Mouse (Mus musculus): ENCODE results near the gene Arhgef28. TPM values are rescaled to one million over a fixed set of nuclear protein-coding genes. Genes with fewer than 3 reads are reported as not detected.

Arhgef28 gene
- polyA plus RNA-seq, 1 experiment, result 11.3 TPM

DNA sequence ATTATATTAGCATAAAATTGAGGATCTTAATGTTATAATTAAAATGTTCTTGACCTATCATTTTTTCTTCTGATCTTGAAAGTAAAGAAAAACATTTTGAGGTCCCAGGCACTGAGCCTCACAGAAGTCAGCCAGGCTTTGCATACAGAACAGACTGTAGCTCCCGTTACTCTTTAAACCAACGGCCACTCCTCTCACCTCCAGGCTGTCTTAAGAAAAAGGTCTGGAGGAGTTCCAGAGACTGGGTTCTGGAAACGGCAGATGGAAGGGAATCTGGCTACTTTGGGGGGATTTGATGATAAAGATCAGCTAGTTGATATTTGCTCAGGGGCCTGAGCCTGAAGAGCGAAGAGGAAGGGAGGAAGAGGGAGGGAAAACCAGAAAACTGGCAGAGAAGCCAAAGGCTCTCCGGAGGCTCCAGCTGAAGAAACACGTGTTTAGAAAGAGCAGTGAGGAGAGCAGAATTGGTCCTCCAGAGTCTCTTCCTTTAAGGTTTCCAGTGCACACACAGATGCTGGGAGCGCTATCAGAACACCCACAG lies 251.2 kb downstream of the Arhgef28 start:
- peak; percentile 48 for DNase-seq (ENCODE audit: low read depth)
- TF ChIP-seq CTCF (IDR thresholded peaks at IDR 0.05; ENCODE audit: borderline replicate concordance, extremely low read depth, insufficient read depth, insufficient read length), result no peak
- no peak for TF ChIP-seq POLR2A (IDR thresholded peaks at IDR 0.05; ENCODE audit: borderline replicate concordance, extremely low read depth, insufficient read depth, insufficient read length, poor library complexity, severe bottlenecking)

DNA sequence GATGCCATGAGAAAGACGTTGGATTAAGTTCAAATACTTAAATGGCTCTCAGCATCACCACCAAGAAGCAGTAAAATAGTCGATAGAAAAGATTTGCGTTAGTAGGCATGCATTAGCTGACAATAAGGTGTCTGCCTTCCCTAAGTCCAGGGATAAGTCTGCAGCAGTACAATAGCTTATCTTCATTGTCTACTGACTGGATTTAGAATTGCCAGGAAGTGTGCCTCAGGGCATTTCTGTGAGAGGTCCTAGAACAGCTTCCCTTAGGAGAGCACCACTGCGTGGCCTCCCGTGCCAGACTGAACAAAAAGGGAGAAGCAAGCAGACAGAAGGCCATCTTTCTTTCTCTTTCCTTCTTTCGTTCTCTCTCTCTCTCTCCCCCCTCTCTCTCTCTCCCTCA lies 252.2 kb downstream of the Arhgef28 start:
- TF ChIP-seq CTCF (IDR thresholded peaks at IDR 0.05; ENCODE audit: borderline replicate concordance, extremely low read depth, insufficient read depth, insufficient read length), result no peak
- no peak for TF ChIP-seq POLR2A (IDR thresholded peaks at IDR 0.05; ENCODE audit: borderline replicate concordance, extremely low read depth, insufficient read depth, insufficient read length, poor library complexity, severe bottlenecking)
- DNase-seq (ENCODE audit: low read depth), result peak; percentile 46

DNA sequence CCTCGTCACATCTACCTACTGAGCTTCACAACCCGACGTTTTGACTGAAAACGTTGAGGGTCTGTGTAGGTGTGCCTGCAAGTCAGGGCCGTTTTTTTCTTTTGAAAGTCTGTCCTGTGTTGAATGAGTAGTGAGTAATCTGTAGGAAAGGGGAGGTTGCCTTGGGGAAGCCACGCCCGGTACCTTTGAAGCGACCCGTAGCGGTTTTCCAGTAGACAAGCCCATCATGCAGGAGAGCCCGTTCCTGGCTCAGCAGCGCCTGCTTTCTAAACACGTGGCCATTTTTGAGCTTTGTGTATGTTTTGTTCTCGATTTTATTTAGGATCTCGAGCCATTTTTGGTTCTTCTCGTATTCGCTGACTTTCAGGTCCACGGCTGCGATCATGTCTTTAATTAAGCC lies 252.7 kb downstream of the Arhgef28 start:
- TF ChIP-seq POLR2A (IDR thresholded peaks at IDR 0.05; ENCODE audit: borderline replicate concordance, extremely low read depth, insufficient read depth, insufficient read length, poor library complexity, severe bottlenecking) (no peak), CTCF (IDR thresholded peaks at IDR 0.05; ENCODE audit: borderline replicate concordance, extremely low read depth, insufficient read depth, insufficient read length) (no peak)
- no peak for DNase-seq (ENCODE audit: low read depth)

DNA sequence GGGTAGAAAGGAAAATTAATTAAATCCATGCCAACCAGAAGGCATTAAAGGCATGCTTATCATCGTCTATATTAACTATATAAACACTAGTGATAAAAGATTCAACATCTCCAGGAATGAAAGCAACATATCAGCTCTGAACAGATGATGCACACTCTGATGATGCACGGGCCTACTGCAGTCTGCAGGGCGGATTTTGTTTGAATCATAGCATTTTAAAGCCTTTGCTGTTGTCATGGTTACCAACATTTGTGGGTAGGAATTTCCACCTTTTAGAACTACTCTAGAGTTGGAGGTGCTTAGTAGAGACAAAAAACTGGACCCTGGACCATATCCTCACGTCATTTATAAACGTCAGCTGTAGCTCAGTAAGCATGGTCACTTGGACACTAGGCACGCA lies 257.4 kb downstream of the Arhgef28 start:
- no peak for TF ChIP-seq CTCF (IDR thresholded peaks at IDR 0.05; ENCODE audit: borderline replicate concordance, extremely low read depth, insufficient read depth, insufficient read length)
- no peak for TF ChIP-seq POLR2A (IDR thresholded peaks at IDR 0.05; ENCODE audit: borderline replicate concordance, extremely low read depth, insufficient read depth, insufficient read length, poor library complexity, severe bottlenecking)
- DNase-seq (ENCODE audit: low read depth), result no peak

DNA sequence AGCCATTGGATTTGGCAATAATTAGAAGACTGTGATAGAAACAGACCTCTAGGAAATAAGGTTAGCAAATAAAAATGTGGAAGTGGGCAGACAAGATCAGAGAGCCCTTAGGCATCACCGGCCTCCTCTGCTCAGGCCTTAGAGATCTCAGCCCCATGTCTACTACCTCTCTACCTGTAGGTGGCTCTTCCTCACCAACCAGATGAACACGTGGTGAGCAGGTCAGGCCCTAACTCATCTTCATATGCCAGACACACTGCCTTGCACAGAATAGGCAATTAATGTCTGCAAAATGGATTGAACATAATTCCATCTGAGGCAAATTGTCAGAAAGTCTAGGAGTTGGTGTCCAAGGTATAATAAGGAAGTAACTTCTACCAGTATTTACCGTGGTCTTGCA lies 258.6 kb downstream of the Arhgef28 start:
- no peak for DNase-seq (ENCODE audit: low read depth)

DNA sequence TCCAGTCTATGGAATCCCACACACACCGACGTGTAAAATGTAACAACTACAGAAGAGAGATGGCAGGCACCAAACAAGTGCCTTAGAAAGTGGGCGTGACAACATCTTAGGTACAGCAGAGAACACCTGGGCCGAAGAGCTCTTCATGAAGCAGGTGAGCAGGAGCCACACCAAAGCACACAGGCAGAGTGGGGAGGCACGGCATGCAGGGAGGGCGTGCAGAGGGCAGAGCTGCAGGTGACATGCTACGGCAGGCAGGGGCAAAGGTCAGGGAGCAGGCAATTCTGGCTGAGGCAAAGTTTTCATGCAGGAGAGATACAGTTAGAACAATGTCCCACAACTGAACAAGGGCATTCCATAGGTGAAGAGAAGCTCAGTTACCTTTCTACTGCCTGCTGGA lies 259.8 kb downstream of the Arhgef28 start:
- TF ChIP-seq CTCF (IDR thresholded peaks at IDR 0.05; ENCODE audit: borderline replicate concordance, extremely low read depth, insufficient read depth, insufficient read length), result no peak
- DNase-seq (ENCODE audit: low read depth), result no peak

More for the DNA sequence above, 258.6 kb downstream of the Arhgef28 start:
- TF ChIP-seq CTCF (IDR thresholded peaks at IDR 0.05; ENCODE audit: borderline replicate concordance, extremely low read depth, insufficient read depth, insufficient read length) (no peak), POLR2A (IDR thresholded peaks at IDR 0.05; ENCODE audit: borderline replicate concordance, extremely low read depth, insufficient read depth, insufficient read length, poor library complexity, severe bottlenecking) (no peak)

DNA sequence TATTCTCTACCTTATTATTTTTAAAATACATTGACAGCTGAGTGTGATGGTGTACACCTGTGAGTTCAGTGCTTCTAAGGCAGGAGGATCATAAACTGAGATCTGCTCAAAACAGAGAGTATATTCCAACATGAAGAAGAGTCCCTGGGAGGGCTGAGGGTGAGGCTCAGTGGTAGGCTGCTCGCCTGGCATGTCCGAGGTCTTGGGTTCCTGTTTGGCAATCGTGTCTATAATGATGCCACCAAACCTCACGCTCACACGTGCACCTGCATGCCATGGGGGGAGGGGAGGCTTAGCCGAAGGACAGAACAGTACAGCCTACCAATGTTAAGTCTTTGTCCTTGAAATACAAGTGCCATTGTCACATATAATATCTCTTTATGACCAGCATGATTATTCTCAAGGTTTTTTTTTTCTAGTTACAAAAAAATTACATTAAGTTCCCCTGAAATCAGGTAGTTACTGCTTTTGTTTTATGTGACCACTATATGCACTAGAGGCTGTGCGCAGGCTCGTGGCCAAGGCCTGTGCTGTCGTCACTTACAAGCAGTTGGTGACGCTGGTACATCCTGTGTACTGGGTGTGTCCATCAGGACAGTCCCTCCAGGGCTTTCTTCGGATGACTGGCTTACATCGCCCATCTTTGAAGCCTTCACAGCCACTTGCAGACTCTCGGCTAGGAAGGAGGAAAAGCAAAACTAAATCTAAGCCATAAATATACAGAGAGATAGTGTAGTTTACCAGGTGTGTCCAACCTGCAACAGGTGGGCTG lies 264.1 kb downstream of the Arhgef28 start:
- no peak for TF ChIP-seq CTCF (IDR thresholded peaks at IDR 0.05; ENCODE audit: borderline replicate concordance, extremely low read depth, insufficient read depth, insufficient read length)
- no peak for TF ChIP-seq POLR2A (IDR thresholded peaks at IDR 0.05; ENCODE audit: borderline replicate concordance, extremely low read depth, insufficient read depth, insufficient read length, poor library complexity, severe bottlenecking)
- DNase-seq (ENCODE audit: low read depth), result no peak

DNA sequence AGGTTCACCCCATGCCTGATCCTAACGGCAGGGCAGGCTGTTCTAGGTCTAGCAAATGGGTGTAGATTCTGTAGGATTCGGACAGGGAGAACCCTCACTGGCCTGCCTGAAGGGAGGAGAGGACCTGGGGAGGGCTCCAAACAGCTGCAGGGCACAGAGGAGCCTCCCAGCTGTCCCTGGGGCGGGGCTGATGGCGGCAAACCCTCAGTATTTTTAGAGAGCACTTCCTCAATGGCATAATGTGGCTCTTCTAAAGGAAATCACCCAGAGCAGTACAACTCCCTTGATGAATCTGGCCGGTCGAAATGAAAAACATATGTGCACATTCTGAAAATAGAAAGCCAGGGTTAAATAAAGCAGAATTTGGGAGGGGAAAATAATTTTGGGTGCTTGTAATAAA lies 265.1 kb downstream of the Arhgef28 start:
- TF ChIP-seq CTCF (IDR thresholded peaks at IDR 0.05; ENCODE audit: borderline replicate concordance, extremely low read depth, insufficient read depth, insufficient read length), result no peak
- TF ChIP-seq POLR2A (IDR thresholded peaks at IDR 0.05; ENCODE audit: borderline replicate concordance, extremely low read depth, insufficient read depth, insufficient read length, poor library complexity, severe bottlenecking), result no peak
- DNase-seq (ENCODE audit: low read depth), result no peak

DNA sequence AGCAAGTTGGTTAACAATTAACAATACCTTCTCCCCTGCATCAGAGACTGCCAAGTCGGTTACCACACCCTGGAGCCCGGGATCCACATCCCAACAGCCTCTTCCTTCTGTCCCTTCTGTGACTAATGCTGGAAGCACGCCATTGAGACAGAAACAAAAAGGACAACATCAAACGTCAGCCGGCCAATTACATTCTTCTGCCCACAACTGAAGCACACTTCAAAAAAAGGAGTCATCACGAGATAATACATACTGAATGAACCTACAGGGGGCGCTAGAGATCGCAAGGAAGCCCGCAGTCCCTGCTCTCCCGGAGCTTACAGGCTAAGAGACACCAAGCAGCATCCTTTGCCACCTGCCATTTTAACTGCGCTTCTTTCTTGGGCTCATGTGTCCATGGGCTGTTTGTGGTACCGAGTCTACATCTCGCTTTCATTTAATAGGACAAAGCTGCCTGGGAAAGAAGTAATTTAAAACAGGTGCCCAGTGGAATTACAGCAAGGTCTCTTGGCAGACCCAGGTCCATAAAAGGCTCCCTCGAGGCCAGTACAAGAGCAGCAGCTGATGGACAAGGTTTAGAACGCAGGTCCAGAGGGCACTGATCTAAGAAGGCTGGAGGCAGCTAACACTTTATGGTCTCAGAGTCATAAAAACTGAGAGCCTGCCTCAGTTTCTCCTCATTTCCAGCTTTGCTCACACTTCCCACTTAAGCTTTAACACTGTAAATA lies 266.6 kb downstream of the Arhgef28 start:
- DNase-seq (ENCODE audit: low read depth), result no peak
- peak; percentile 38; the same call in 1 of the 2 replicates for TF ChIP-seq CTCF (IDR thresholded peaks at IDR 0.05; ENCODE audit: borderline replicate concordance, extremely low read depth, insufficient read depth, insufficient read length)
- TF ChIP-seq POLR2A (IDR thresholded peaks at IDR 0.05; ENCODE audit: borderline replicate concordance, extremely low read depth, insufficient read depth, insufficient read length, poor library complexity, severe bottlenecking), result no peak

DNA sequence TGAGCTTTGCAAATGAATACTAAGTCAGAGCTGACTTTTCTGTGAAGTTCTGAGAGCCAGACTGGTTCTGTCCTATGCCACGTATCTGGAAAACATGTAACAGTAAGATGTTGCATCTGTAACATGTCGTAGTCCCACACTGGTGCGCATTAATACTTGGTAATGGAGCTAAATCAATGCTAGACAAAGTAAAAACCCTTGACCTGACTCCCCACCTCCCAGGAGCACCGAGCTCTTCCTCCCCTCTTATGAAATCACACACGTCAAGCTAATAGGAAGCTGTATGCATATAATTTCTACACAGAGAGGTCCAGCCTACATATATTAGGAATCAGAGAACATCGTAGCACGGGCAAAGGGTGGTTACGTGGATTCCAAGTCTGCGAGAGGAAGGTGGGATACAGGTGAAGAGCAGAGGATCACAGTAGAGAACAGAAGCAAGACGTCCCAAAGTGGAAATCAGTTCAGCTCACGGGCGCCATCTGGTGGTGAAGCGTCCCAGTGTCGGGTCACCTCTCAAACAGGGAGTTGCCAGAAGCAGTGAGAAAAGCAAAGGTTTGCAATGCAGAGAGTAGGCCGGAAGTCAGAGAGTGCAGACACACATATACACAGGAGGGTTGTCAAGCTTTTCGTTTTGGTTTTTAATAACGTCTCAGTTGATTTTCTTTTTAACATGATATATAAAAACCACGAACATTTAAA lies 267.5 kb downstream of the Arhgef28 start:
- TF ChIP-seq CTCF (IDR thresholded peaks at IDR 0.05; ENCODE audit: borderline replicate concordance, extremely low read depth, insufficient read depth, insufficient read length), result peak; percentile 95
- no peak for TF ChIP-seq POLR2A (IDR thresholded peaks at IDR 0.05; ENCODE audit: borderline replicate concordance, extremely low read depth, insufficient read depth, insufficient read length, poor library complexity, severe bottlenecking)
- peak; percentile 90 for DNase-seq (ENCODE audit: low read depth)

DNA sequence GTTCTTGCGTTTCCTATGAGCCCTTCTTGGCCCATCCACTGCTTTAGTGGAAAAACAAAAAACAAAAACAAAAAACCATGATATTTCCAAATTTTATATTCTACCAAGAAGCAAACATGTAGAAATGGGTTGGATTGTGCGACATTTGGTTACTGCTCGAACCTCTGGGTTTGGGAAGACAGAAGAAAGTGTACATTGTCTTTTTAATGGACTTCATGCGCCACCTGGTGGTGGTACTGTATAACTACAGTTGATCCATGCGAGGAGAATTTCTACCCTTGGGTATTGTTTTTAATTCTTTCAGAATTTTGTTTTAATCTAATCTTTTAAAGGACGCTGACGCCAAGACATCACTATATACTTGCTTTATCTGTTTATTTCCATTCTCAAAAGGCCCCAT lies 268.3 kb downstream of the Arhgef28 start:
- peak; percentile 85 for DNase-seq (ENCODE audit: low read depth)
- TF ChIP-seq POLR2A (IDR thresholded peaks at IDR 0.05; ENCODE audit: borderline replicate concordance, extremely low read depth, insufficient read depth, insufficient read length, poor library complexity, severe bottlenecking) (no peak), CTCF (IDR thresholded peaks at IDR 0.05; ENCODE audit: borderline replicate concordance, extremely low read depth, insufficient read depth, insufficient read length) (peak; percentile 65; the same call in 1 of the 2 replicates)
